Mouse (Mus musculus): ENCODE measurements around the gene Grtp1. TPM values are rescaled to one million over a fixed set of nuclear protein-coding genes. Genes with fewer than 3 reads are reported as not detected.

Grtp1 gene
- total RNA-seq (2021) (10 to 100 TPM; 10.8 to 16.4 TPM), polyA plus RNA-seq (2012; rRNA removed) (10.1 and 12.5 TPM in 2 replicates)
- long read RNA-seq, transcript Grtp1-206 (8 exons, 3,013 nt), result major isoform, 8 of 9 reads
- long read RNA-seq, partial matches to known transcripts, result 0 of 9 reads
- long read RNA-seq, other reads (novel, unspliced or antisense), result 1 of 9 reads

GRCm38 (mm10) chr8:13200301-13201012 is at the start of gene Grtp1:
Gene Grtp1 (minus strand): TSS chr8:13200620.
- peak; percentile 86 for DNase-seq

DNA sequence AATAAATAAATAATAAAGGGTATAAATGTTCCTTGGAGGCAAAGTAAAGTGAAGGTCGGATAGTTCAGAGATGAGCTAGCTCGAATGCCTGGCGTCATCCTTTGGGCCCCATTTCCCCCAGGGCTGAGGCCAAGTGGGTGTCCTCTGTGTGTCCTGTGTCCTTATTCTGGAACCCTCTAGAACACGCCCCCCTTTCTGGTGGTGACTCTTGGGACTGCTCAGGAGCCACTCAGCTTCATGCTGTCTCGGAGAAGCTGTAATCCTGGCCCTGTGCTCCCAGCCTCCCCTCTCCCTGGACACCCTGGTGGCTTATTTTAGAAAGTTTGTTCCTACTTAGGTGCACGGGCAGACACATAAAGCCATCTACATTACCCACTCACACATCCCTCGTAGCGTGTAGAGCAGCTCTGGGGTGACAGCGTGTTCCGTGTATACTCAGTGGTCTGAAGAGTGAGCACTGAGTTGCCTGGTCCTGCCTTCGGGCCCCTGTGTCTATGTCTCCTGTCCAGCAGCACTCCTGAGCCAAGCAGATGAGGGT is 44.0 kb upstream of the Grtp1 start:
- DNase-seq, result no peak

GRCm38 (mm10) chr8:13242985-13243870 is 42.8 kb upstream of the Grtp1 start:
- DNase-seq, result no peak

DNA sequence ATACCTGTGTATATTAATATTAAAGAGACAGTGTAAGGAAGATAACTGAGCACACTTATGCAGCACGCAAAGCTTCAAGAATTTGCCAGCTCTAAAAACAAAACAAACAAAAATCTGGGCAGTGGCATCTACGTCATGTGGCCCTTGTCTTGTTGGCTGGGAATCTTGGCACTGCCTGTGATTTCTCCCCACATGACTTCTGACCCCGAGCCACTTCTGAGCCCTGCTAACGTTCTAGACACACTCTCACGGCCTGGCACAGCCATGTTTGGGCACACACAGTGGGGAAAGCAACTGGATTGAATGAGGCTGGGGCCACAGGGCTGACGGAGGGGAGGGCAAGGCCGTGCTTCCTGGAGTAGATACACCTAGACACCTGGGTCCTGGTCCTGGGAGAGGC is 40.3 kb upstream of the Grtp1 start:
- DNase-seq, result peak; percentile 27

DNA sequence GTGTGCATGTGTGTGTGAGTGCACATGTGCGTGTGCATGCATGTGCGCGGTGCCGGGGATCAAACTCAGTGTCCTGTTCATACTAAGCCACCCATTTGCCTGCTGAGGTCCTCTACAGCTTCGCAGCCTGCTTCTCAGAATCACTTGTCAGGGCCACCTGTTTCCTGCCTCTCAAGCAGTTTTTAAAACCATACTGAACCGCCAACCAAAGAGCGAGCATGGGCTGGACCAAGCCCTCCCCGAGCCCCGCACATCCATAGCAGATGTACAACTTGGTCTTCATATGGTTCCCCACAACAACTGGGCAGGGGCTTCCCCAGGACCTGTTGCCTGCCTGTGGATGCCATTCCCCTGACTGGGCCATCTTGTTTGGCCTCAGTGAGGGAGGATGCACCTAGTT is 39.6 kb upstream of the Grtp1 start:
- no peak for DNase-seq

DNA sequence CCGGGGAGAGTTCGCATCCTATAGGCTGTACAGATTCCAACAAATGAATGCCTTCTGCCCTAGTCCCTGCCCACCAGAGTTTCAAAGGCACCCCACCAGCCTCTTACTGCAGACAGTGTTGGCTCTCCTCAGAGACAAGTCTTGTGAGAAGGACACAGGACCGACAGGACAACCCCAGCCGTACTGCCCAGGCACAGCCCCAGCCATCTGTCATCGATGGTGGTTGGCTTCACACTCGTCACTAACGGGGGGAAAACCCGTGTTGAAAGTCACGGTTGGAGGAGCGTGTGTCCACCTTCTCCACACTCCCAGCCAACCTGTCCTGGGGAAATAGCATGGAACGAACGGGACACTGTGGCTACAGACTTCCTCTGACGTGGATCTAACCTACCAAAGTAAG is 34.4 kb upstream of the Grtp1 start:
- no peak for DNase-seq

DNA sequence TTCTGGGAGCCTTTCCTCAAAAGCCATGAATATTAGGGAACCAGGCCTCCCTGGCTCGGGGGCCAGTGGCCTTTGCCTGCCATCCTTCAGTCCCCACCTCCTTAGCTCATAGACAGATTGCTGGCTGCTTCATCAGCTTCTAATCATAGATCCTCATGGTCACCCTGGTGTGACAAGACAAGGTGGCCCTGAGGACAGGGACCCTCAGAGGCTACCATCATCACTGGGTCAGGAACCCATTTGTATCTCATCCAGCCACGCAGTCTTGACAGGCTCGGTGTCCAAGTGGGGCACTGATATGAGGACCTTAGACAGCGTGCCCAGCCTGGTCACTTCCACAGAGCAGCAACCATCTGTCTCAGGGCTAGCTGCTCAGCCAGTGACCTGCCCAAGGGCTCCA is 30.1 kb upstream of the Grtp1 start:
- DNase-seq, result no peak

DNA sequence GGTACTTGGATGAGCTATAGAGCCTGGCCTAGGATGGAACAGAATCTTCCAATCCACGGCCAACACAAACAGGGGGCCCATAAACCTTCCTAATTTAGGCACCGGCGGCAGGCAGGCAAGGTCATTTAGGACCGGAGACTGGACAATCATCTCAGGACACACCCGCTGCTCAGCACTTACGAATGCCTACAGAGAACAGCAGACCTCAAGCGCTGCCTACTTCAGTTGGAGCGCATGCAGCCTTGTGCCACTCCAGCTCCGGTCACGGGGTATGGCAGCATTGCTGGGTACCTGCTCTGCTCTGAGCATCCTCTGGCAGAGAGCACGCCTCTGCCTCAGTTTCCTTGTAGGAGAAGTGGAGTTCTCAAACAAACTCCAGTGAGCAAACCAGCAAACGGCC is 29.4 kb upstream of the Grtp1 start:
- no peak for DNase-seq

GRCm38 (mm10) chr8:13228923-13229610 is 28.6 kb upstream of the Grtp1 start:
- no peak for DNase-seq

DNA sequence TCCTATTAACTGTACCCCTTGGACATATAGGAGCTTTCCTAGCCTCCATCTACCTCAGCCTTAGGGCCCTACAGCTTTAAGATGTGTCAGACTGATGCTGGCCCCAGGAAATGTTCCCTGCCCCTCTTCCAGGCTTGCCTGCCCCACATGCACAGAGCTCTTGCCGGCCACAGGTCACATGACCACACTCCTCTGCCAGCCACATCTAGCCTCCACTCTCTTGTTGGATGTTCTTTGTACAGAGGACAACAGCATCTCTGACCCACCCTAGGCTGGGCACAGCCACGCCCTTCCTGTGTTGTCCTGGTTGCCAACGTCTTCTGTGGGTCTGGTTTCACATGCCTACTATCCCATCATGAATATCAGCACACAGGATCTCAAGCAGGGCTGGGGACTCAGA is 26.8 kb upstream of the Grtp1 start:
- no peak for DNase-seq

DNA sequence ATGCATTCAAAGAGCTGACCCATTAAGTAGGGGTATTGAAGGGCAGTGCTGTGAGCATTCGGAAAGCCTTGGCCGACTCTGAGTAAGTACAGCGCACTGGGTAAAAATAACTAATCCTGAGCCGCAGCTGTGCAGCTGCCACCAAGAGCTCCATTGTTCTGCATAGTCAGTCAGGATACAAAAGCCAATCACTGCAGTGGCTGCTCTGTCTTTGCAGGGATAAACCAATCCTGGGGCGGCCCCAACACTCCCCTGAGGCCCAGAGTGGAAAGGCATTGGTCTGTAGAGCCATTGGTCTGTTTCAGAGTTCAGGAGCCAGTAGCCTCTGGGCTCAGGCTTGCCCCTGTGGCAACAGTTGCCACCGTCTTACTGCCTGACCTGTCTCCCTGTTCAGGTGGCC is 25.9 kb upstream of the Grtp1 start:
- no peak for DNase-seq

GRCm38 (mm10) chr8:13224426-13224825 is 24.0 kb upstream of the Grtp1 start:
- DNase-seq, result no peak

DNA sequence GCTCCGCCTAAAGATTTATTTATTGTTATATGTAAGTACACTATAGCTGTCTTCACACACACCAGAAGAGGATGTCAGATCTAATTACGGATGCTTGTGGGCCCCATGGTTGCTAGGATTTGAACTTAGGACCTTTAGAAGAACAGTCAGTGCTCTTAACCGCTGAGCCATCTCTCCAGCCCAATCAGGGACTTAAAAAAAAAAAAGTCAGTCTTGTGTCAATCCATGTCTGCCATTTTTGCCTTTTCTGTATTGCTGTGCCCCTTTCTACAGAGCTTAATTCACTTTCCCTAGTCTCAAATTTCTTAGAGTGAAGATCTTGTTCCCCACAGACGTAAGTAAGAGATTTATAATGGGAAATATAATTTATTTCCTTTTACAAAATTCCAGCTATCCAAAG is 18.0 kb upstream of the Grtp1 start:
- no peak for DNase-seq

DNA sequence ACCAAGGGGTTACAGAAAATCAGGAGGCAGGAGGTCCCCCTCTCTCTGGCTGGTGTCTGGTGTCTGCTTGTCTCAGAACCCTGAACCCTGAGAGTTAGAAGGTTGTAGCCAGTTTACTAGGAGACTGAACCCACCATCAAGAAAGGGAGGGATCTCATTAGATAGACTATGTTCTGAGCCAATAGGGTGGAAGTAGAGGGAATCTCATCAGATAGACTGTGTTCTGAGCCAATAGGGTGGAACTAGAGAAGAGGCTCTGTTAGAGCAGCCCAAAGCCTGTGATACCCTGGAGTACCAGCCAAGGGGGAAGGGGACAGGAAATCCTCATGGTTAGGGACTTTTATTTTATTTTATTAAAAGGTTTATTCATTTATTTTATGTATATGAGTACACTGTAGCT is 17.6 kb upstream of the Grtp1 start:
- DNase-seq, result no peak

- no peak for DNase-seq
Observed at GRCm38 (mm10) chr8:13217093-13217492, 16.7 kb upstream of the Grtp1 start.

- DNase-seq, result no peak
Observed at GRCm38 (mm10) chr8:13216386-13216785, 16.0 kb upstream of the Grtp1 start.

- DNase-seq, result peak; percentile 92
Observed at GRCm38 (mm10) chr8:13213479-13214268, 13.3 kb upstream of the Grtp1 start.

DNA sequence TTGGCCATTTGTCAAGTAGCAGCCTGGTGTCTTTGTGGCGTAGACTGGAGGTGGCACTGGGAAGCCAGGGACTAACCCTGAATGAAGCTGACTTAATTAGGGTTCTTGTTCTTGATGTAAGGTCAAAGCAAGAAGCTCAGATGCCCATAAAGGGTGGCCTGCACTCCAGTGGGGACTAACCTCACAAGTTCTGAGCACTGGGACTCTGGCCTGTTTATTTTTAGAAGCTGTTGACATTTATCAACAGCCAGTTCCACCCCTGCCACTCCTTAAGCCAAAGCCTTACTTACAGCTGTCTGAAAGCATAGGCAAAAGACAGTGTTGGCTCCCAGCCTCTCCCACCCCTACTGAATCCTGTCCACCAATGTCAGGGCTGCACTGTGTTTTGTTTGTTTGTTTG is 9.3 kb upstream of the Grtp1 start:
- DNase-seq, result no peak

GRCm38 (mm10) chr8:13208627-13209355 is 8.4 kb upstream of the Grtp1 start:
- peak; percentile 51 for DNase-seq

- DNase-seq, result no peak
Observed at GRCm38 (mm10) chr8:13206290-13206689, 5.9 kb upstream of the Grtp1 start.

DNA sequence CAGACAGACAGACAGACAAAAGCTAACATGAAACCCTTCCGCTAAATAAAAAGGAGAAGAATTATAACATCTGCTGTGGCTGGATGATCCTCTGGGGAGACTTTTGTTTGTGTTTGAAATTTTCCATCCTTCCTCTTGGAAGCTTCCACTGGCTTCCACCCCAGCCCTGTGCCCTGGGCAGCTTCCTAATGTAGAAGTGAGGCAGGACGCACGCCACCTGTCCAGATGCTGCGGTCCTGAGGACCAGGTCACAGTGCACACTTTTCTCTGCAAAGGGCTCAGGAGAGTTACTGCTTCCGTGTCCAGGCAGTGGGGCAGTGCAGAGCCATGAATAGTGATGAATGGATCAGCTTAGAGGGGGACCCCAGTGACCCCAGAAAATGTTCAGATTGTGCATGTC is 4.9 kb upstream of the Grtp1 start:
- no peak for DNase-seq
